Comparison of ENCODE assay signal across 9 mouse cellular contexts in genomic region chr5:131573296-131574177, GRCm38 (mm10).
DNase-seq lines count a peak whose midpoint lies in the region; ATAC-seq lines count a peak whose summit lies in the region.
"Had no signal": no experiment of that assay in that cellular context is flagged by ENCODE, and none has a peak within 500 bp of the region (broad histone marks: within the 10 kb centered on the region; RNA-seq: fewer than 3 reads in every experiment).

No protein-coding gene starts in this region.

- H3K9ac ChIP-seq in neural tube, embryonic 12.5 days: no peak overlapping the region
- no peak overlapping the region for H3K9ac ChIP-seq in liver, embryonic 15.5 days

- no peaks in the 10 kb centered on the region for H3K36me3 ChIP-seq in neural tube, embryonic 12.5 days
- H3K36me3 ChIP-seq in liver, embryonic 15.5 days (replicated peaks): no peaks in the 10 kb centered on the region

- intact Hi-C loops in gastrocnemius, postnatal 14 days (cut with DNase I; ENCODE audit: low total_unique reads): no loop called here

- no peak for DNase-seq in neural tube, embryonic 10.5 days (ENCODE audit: extremely low spot score, low spot score)
- peak; percentile 46 for DNase-seq in gastrocnemius, postnatal 14 days
- no peak for DNase-seq in lung, postnatal 25 days (ENCODE audit: low spot score)
- DNase-seq in spleen, postnatal 14 days (ENCODE audit: low spot score in 2 of 2): no peak
- DNase-seq in left cerebral cortex, adult 11 months (ENCODE audit: low spot score): no peak
- DNase-seq: cerebellum, adult 11 months; lung, adult 2 months had no signal

- peaks cover 30% of the 10 kb centered on the region for H3K4me1 ChIP-seq in neural tube, embryonic 12.5 days
- peaks cover 5% of the 10 kb centered on the region; the same call in 1 of the 2 replicates for H3K4me1 ChIP-seq in liver, embryonic 15.5 days (replicated peaks)

- peak overlapping the region; percentile 40 for H3K4me2 ChIP-seq in neural tube, embryonic 12.5 days (replicated peaks)
- H3K4me2 ChIP-seq in liver, embryonic 15.5 days: no peak overlapping the region

- H3K27ac ChIP-seq in neural tube, embryonic 12.5 days: no peak overlapping the region
- H3K27ac ChIP-seq in liver, embryonic 15.5 days (replicated peaks): no peak overlapping the region

- 78% methylated on average over 18 of the region's 18 CpGs for WGBS in neural tube, embryonic 12.5 days
- 73% methylated on average over 17 of the region's 18 CpGs for WGBS in liver, embryonic 15.5 days (ENCODE audit: insufficient replicate concordance)

- no peak; the same call in 1 of the 2 replicates for ATAC-seq in neural tube, embryonic 12.5 days (ENCODE audit: low FRiP score, low read depth)
- peak; percentile 22; the same call in 1 of the 2 replicates for ATAC-seq in liver, embryonic 15.5 days (ENCODE audit: insufficient read depth)

- H3K9me3 ChIP-seq in neural tube, embryonic 12.5 days: no peaks in the 10 kb centered on the region
- H3K9me3 ChIP-seq in liver, embryonic 15.5 days (replicated peaks): no peaks in the 10 kb centered on the region

- peaks cover 3% of the 10 kb centered on the region; the same call in 1 of the 2 replicates for H3K27me3 ChIP-seq in neural tube, embryonic 12.5 days (replicated peaks)
- H3K27me3 ChIP-seq in liver, embryonic 15.5 days: no peaks in the 10 kb centered on the region

- H3K4me3 ChIP-seq in neural tube, embryonic 12.5 days: no peak overlapping the region
- no peak overlapping the region for H3K4me3 ChIP-seq in liver, embryonic 15.5 days (replicated peaks)
